Mouse (Mus musculus) bone marrow, adult 2 months (tissue): Measurements from ENCODE around the gene Cpsf7.

ENCODE experiments used
- CTCF ChIP-seq: fragments of 200-500 bp; IDR thresholded peaks from 2 replicates; pipeline ENCODE4 v1.5.1; 2011; ENCODE audit warnings: low read length, control low read depth; ENCODE audit not compliant: control insufficient read depth, insufficient read depth
- POLR2A ChIP-seq: fragments of 200-500 bp; IDR thresholded peaks from 2 replicates; pipeline ENCODE4 v1.6.1; 2011; ENCODE audit warnings: low read depth, mild to moderate bottlenecking, control low read depth, low read length, borderline replicate concordance; ENCODE audit not compliant: control insufficient read depth

GRCm38 (mm10) chr19:10565217-10565616 is 40.2 kb downstream of the Cpsf7 start:
- TF ChIP-seq CTCF, result no peak
- no peak for TF ChIP-seq POLR2A
